Mouse (Mus musculus) splenic B cell, adult 2 months (primary cell): ENCODE results near the gene Ttc36.

Source experiments
- DNase-seq: peaks from one replicate; pipeline ENCODE4 v3.0.0-alpha.2; 2011; ENCODE audit warnings: low read depth, low spot score
- H3K27me3 ChIP-seq: 2 replicates; pipeline ENCODE4 v1.6.1; 2012; ENCODE audit warnings: mild to moderate bottlenecking, low read length, moderate library complexity, mixed read lengths; ENCODE audit not compliant: control insufficient read depth, poor library complexity, insufficient read depth, severe bottlenecking
- H3K36me3 ChIP-seq: 2 replicates; pipeline ENCODE4 v1.6.1; 2012; ENCODE audit warnings: mild to moderate bottlenecking, low read length, moderate library complexity, mixed read lengths; ENCODE audit not compliant: control insufficient read depth, poor library complexity, insufficient read depth, severe bottlenecking

The Ttc36 gene

GRCm38 (mm10) chr9:44802808-44803450 lies at the start of gene Ttc36:
Gene Ttc36 (minus strand): TSS chr9:44803072.
- no peak for DNase-seq
- H3K27me3 ChIP-seq, result no peaks in the 10 kb centered on the region; the same call in 1 of the 2 replicates
- H3K36me3 ChIP-seq, result peaks cover 10% of the 10 kb centered on the region; the same call in 1 of the 2 replicates

- H3K36me3 ChIP-seq, result peaks cover 23% of the 10 kb centered on the region
- no peaks in the 10 kb centered on the region for H3K27me3 ChIP-seq
- DNase-seq, result no peak
Observed at GRCm38 (mm10) chr9:44847446-44847845, 44.6 kb upstream of the Ttc36 start.

GRCm38 (mm10) chr9:44841241-44841640 lies 38.4 kb upstream of the Ttc36 start:
- Histone ChIP-seq H3K36me3 (peaks cover 36% of the 10 kb centered on the region), H3K27me3 (no peaks in the 10 kb centered on the region)
- peak; percentile 76 for DNase-seq

- DNase-seq, result peak; percentile 83
Observed at GRCm38 (mm10) chr9:44836439-44836838, 33.6 kb upstream of the Ttc36 start.

GRCm38 (mm10) chr9:44832356-44832755 lies 29.5 kb upstream of the Ttc36 start:
- Histone ChIP-seq H3K27me3 (no peaks in the 10 kb centered on the region), H3K36me3 (peaks cover 22% of the 10 kb centered on the region)
- no peak for DNase-seq

More at GRCm38 (mm10) chr9:44836439-44836838, 33.6 kb upstream of the Ttc36 start:
- H3K36me3 ChIP-seq, result peaks cover 22% of the 10 kb centered on the region
- no peaks in the 10 kb centered on the region for H3K27me3 ChIP-seq

GRCm38 (mm10) chr9:44830506-44830905 lies 27.6 kb upstream of the Ttc36 start:
- DNase-seq, result no peak
- Histone ChIP-seq H3K36me3 (peaks cover 30% of the 10 kb centered on the region), H3K27me3 (no peaks in the 10 kb centered on the region)

GRCm38 (mm10) chr9:44828944-44829343 lies 26.1 kb upstream of the Ttc36 start:
- Histone ChIP-seq H3K27me3 (no peaks in the 10 kb centered on the region), H3K36me3 (peaks cover 36% of the 10 kb centered on the region)
- DNase-seq, result no peak

GRCm38 (mm10) chr9:44826660-44827059 lies 23.8 kb upstream of the Ttc36 start:
- no peak for DNase-seq
- Histone ChIP-seq H3K36me3 (peaks cover 41% of the 10 kb centered on the region), H3K27me3 (no peaks in the 10 kb centered on the region)

- peaks cover 26% of the 10 kb centered on the region for H3K36me3 ChIP-seq
- no peak for DNase-seq
- H3K27me3 ChIP-seq, result no peaks in the 10 kb centered on the region
Observed at GRCm38 (mm10) chr9:44819920-44820827, 17.3 kb upstream of the Ttc36 start.

GRCm38 (mm10) chr9:44817522-44817921 lies 14.7 kb upstream of the Ttc36 start:
- H3K36me3 ChIP-seq, result peaks cover 21% of the 10 kb centered on the region
- H3K27me3 ChIP-seq, result no peaks in the 10 kb centered on the region
- DNase-seq, result no peak

- Histone ChIP-seq H3K27me3 (no peaks in the 10 kb centered on the region), H3K36me3 (peaks cover 22% of the 10 kb centered on the region)
- DNase-seq, result no peak
Observed at GRCm38 (mm10) chr9:44814179-44814578, 11.3 kb upstream of the Ttc36 start.

- DNase-seq, result no peak
- Histone ChIP-seq H3K27me3 (no peaks in the 10 kb centered on the region), H3K36me3 (peaks cover 24% of the 10 kb centered on the region)
Observed at GRCm38 (mm10) chr9:44810316-44810715, 7.4 kb upstream of the Ttc36 start.

GRCm38 (mm10) chr9:44807778-44808177 lies 4.9 kb upstream of the Ttc36 start:
- Histone ChIP-seq H3K36me3 (peaks cover 20% of the 10 kb centered on the region), H3K27me3 (no peaks in the 10 kb centered on the region)
- DNase-seq, result no peak

- Histone ChIP-seq H3K36me3 (peaks cover 20% of the 10 kb centered on the region), H3K27me3 (no peaks in the 10 kb centered on the region)
- no peak for DNase-seq
Observed at GRCm38 (mm10) chr9:44807141-44807540, 4.3 kb upstream of the Ttc36 start.

- no peaks in the 10 kb centered on the region for H3K27me3 ChIP-seq
- DNase-seq, result no peak
Observed at GRCm38 (mm10) chr9:44805536-44805935, 2.7 kb upstream of the Ttc36 start.

More at GRCm38 (mm10) chr9:44805536-44805935, 2.7 kb upstream of the Ttc36 start:
- H3K36me3 ChIP-seq, result peaks cover 18% of the 10 kb centered on the region
